Mouse (Mus musculus) inflammation-experienced regulatory T-cells, adult 16 weeks (primary cell): ENCODE results near the gene Gm42742. TPM values are rescaled to one million over a fixed set of nuclear protein-coding genes. Genes with fewer than 3 reads are reported as not detected.

Source experiments
- polyA plus RNA-seq: library from polyadenylated mRNA; unstranded; fragments of 100-300 nt; shearing (Covaris generic); gene quantifications from one replicate; pipeline ENCODE4 v1.2.1, GENCODE M21; 2017

The Gm42742 gene
- 47.3 TPM for polyA plus RNA-seq

DNA sequence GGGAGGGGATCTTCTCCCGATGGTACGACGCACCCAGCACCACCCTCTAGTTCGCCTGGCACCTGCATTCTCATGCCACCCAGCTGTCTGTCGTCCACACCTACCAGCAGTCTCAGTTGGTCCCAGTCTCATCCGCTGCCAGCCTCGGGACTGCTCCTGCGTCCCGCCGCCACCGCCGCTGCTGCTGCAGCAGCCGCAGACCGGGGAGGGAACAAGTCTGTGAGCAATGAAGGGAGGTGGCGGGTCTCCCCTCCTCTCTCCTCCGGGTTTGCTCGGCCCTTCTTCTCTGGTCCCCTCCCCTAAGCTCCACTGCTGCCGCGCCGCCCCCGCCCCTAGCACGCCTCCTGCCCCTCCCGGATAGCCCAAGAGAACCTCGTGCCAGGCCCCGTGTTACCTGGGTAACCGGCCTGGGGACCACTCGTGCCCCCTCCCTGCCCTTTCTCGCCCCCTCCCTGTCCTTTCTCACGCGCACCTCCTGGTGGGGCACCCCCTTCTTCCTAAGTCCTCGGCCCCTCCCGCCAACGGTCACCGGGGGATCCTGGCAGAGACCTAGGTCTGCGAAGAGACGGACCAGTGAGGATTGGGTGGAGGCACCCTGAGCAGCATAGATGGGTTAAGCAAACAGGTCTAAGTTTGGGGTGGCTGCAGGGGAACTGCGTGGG is at the start of gene Gm42742, which contains the start of gene Prrt2:
Gene Gm42742, minus strand, starts transcription at position 197 of the 662 bp plus-strand sequence.
Gene Prrt2, minus strand, starts transcription at position 311 of the 662 bp plus-strand sequence.

DNA sequence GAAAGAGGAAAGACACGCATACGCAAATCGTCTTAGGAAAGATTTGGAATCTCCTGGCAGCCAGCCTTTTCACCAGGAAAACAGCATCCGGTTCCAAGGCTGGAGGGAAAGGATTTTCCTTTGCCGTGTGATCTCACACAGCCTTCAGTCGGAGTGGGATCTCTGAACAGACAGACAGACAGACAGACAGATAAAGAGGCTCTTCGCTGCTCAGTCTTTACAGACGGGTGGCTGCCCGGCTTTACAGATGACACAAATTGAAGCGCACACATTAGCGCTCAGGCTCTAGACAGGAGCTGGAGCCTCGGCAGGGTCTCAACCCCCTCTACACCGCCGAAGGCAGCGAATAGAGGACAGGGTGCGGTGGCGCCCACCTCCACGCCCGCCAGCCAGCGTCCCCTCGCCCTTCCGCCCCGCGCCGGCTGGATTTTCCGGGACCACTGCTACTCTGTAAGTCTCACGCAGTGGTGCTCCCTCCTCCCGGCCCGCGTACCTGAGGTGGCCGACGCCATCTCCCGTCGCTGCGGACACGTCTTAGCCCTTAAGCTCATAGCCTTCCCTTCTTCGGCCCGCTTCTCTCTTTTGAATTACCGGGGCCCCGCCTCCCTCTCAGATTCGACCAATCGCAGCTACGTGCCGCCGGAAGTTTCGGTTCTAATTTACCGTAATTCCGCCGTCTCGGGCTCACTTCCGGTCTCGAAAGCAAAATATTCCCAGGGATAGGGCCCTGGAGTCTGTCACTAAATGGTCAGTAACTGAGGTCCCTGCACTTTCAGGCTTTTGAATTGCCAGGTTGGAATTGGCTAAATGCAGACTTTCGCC is 21.2 kb upstream of the Gm42742 start, which contains the start of gene Kif22:
Gene Kif22, minus strand, starts transcription at position 621 of the 822 bp plus-strand sequence.

DNA sequence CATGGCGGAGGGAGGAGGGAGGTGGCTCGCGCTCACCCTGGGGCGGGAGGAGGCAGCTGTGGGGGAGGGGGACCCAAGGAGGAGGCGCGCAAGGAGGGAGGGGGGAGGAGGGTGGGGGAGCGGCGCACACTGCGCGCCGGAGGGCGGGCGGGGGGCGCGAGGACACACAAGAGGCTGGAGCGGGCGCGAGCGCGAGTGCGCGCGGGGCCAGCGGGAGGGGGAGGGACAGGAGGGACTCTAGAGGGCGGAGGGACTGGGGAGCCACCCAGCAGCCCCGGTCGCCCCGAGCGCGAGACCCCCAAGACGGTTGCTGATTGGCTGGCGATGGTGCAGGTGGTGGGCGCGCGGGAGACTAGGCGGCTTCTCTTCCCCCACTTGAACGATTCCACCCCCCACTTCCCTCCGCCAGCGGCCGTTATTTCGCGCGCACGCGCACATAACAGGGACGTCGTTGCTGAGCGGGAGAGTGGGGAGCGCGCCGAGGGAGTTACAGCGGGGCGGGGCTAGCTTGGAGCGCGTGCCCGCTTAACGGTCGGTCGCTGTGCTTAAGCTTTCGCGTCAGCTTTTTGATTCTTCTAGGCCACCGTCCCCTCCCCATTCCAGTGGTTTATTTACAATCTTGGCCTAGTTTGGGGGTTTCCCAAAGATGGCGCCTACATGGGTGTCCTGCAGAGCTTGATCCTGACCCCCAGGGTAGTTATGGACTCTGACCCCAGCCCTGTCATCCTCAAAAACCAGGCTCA is 6.3 kb upstream of the Gm42742 start, which contains the start of gene Maz:
Gene Maz, minus strand, starts transcription at position 54 of the 743 bp plus-strand sequence.

DNA sequence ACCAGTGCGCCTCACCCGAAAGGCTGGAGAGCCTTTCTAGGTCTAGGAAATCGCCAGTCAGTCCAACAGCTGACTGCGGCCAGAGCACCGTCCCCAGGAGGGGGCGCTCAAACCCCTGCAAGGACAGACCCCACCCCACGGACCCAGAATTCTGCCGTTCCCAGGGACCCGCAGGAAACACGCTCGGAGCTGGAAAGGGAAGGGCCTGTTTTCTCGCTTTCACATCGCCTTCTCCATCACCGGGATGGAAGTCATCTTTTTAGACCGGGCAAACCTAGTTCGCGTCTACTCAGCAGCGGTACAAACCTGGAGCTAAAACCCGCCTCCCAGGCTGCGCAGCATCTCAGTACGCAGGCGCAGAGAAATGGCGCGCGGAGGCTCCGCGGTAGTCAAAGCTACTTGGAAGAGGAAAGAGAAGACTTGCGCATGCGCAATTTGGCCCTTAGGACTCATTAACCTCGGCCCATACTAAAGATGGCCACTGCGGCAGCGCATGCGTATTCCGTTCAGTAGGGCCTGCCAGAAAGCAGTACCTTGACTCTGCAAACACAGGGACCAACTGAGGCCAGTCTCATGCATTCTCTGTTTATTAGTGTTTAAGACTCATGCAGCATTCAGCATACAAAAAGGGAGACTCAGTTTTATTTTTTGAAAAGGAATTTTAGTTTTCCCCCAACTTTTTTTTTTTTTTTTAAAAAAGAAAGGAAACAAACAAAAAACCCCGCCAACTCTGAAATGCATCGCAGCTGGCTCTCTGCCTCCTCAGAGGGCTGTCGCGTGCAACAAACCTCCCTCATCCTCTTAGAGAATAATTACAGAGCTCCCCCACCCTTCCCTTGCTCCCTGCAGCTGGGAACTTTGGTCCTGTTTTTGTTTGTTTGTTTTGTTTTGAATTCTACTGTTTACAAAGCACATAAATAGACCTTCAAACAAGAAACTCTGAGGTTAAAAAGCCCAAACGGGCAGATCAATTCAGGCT is 3.6 kb downstream of the Gm42742 start, which contains the start of gene Pagr1a:
Gene Pagr1a, minus strand, starts transcription at position 382 of the 979 bp plus-strand sequence.

DNA sequence TGATC is 4.6 kb downstream of the Gm42742 start, which contains the start of gene Pagr1b:
Gene Pagr1b, minus strand, starts transcription at position 4 of the 5 bp plus-strand sequence.

DNA sequence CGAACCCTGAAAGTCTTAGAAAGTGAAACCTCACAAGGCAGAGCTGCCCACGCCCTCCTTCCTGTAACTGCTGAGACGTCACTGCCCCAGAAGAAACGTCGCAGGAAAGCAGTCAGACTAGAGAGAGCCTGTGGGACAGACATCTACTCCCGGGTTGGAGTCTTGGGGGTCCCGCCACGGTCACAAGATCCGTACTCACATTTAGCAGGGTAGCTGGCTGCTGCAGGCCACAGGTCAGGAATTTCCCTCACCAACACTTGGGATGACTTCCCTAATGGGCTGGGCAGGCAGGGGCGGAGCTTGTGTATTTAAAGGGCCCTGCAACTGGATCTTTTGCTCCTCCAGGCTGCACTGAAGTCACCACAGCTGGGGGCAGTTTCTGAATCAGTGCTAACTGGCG is 6.6 kb downstream of the Gm42742 start, which contains the start of gene Mvp:
Gene Mvp, minus strand, starts transcription at position 302 of the 400 bp plus-strand sequence.

DNA sequence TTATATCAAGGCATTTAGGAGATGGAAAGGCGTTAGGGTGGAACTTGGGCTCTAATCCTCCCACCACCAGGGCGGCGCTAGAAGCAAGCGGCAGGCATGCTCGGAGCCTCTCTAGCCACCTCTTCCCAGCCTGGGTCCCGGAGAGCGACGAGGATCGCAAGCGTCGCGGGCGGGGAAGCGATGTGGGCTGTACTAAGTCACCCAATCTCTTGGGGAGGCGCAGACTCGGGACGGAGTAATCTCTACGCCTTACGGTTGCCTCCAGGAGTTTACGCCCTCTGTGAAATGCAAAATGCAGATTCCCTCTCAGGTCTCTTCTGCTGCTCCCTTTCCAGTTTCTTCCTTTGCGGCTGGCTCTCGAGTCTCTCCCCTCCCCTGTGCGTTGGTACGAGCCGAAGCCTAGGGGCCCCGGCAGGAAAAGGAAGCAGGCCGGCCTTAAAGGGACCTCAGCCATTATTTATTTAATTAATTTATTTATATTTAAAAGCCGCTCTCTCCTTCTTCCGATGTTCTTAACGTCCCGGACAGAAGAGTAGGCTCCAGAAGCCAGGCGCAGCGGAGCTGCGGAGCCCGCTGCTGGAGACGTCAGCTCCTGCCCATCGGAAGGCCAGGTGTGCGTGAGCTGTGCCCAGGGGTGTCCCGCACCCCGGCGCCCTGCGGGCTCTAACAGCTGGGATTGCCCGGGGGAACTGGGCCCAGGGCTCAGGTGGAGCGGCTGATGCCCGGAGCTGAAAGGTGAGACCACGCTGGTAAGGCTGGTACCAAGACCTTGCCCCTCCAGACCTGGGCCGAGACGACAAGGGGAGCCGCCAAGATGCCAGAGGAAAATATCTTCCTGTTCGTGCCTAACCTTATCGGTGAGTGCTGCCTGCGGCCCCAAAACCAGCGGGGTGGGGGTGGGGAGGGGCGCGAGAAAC is 44.7 kb downstream of the Gm42742 start, which contains the start of gene Cdiptos:
Gene Cdiptos, minus strand, starts transcription at position 149 of the 917 bp plus-strand sequence.

DNA sequence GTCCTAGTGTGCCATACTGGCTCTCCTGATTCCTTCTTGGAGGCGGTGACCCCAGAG is 45.2 kb downstream of the Gm42742 start, which contains the start of gene Cdipt:
Gene Cdipt, plus strand, starts transcription at position 22 of the 57 bp plus-strand sequence.

Other genes starting within 250 kb of the Gm42742 start
- 379 TPM for gene Ypel3, start 244.1 kb downstream of the Gm42742 start, polyA plus RNA-seq
- gene Tbx6, start 239.6 kb downstream of the Gm42742 start, polyA plus RNA-seq = 4.7 TPM
- gene Ppp4c, start 228.6 kb downstream of the Gm42742 start, polyA plus RNA-seq = 458 TPM
- gene Fam57b, start 223.4 kb downstream of the Gm42742 start, polyA plus RNA-seq = not detected
- gene 4930451I11Rik, start 189.5 kb downstream of the Gm42742 start, polyA plus RNA-seq = not detected
- gene Doc2a, start 173.7 kb downstream of the Gm42742 start, polyA plus RNA-seq = not detected
- 18.3 TPM for gene Hirip3, start 159.1 kb downstream of the Gm42742 start, polyA plus RNA-seq
- 103 TPM for gene Ino80e, start 158.7 kb downstream of the Gm42742 start, polyA plus RNA-seq
- 71.5 TPM for gene Taok2, start 136.4 kb downstream of the Gm42742 start, polyA plus RNA-seq
- 50.5 TPM for gene Tmem219, start 98.2 kb downstream of the Gm42742 start, polyA plus RNA-seq
- 12.3 TPM for gene Kctd13, start 92.2 kb downstream of the Gm42742 start, polyA plus RNA-seq
- not detected for gene Asphd1, start 71.5 kb downstream of the Gm42742 start, polyA plus RNA-seq
- 0.65 TPM for gene Sez6l2, start 70.5 kb downstream of the Gm42742 start, polyA plus RNA-seq
- gene Cdipt, start 45.2 kb downstream of the Gm42742 start, polyA plus RNA-seq = 358 TPM
- gene Cdiptos, start 45.0 kb downstream of the Gm42742 start, polyA plus RNA-seq = 3.1 TPM
- 61.2 TPM for gene Mvp, start 6.5 kb downstream of the Gm42742 start, polyA plus RNA-seq
- 1.2 TPM for gene Pagr1b, start 4.6 kb downstream of the Gm42742 start, polyA plus RNA-seq
- gene Pagr1a, start 3.7 kb downstream of the Gm42742 start, polyA plus RNA-seq = 166 TPM
- 27.4 TPM for gene Prrt2, start 114 bp upstream of the Gm42742 start, polyA plus RNA-seq
- 27.5 TPM for gene Maz, start 5.9 kb upstream of the Gm42742 start, polyA plus RNA-seq
- gene Kif22, start 21.4 kb upstream of the Gm42742 start, polyA plus RNA-seq = 16.5 TPM
- gene Zg16, start 66.2 kb upstream of the Gm42742 start, polyA plus RNA-seq = not detected
- gene AI467606, start 70.3 kb upstream of the Gm42742 start, polyA plus RNA-seq = 449 TPM
- 19.6 TPM for gene Qprt, start 101.1 kb upstream of the Gm42742 start, polyA plus RNA-seq
- gene Spn, start 116.7 kb upstream of the Gm42742 start, polyA plus RNA-seq = 78.6 TPM
- 89.7 TPM for gene Cd2bp2, start 175.0 kb upstream of the Gm42742 start, polyA plus RNA-seq
- gene Tbc1d10b, start 187.4 kb upstream of the Gm42742 start, polyA plus RNA-seq = 11.7 TPM
- 18.9 TPM for gene Mylpf, start 187.8 kb upstream of the Gm42742 start, polyA plus RNA-seq
- gene Zfp553, start 212.0 kb upstream of the Gm42742 start, polyA plus RNA-seq = 26.7 TPM
- gene Sept1, start 212.0 kb upstream of the Gm42742 start, polyA plus RNA-seq = 480 TPM
- gene Zfp771, start 223.2 kb upstream of the Gm42742 start, polyA plus RNA-seq = 1.8 TPM
- gene Dctpp1, start 239.6 kb upstream of the Gm42742 start, polyA plus RNA-seq = 36.1 TPM